Mouse (Mus musculus): Measurements from ENCODE around the gene Uimc1.

Gene Uimc1

GRCm38 (mm10) chr13:54983614-54984013 is 116.5 kb downstream of the Uimc1 start:
- no peak for TF ChIP-seq GATA4 (IDR thresholded peaks at IDR 0.05; ENCODE audit: insufficient replicate concordance, low read length)

GRCm38 (mm10) chr13:54983001-54983400 is 117.1 kb downstream of the Uimc1 start:
- TF ChIP-seq GATA4 (IDR thresholded peaks at IDR 0.05; ENCODE audit: insufficient replicate concordance, low read length): no peak

GRCm38 (mm10) chr13:54980957-54981356 is 119.1 kb downstream of the Uimc1 start:
- TF ChIP-seq GATA4 (IDR thresholded peaks at IDR 0.05; ENCODE audit: insufficient replicate concordance, low read length): no peak

- TF ChIP-seq GATA4 (IDR thresholded peaks at IDR 0.05; ENCODE audit: insufficient replicate concordance, low read length): no peak
These were observed 121.3 kb downstream of the Uimc1 start for GRCm38 (mm10) chr13:54978804-54979203.

All from liver, adult (tissue).